Mouse (Mus musculus) ES-Bruce4 (cell line): ENCODE measurements around the gene Ooep.

Source experiments
- CTCF ChIP-seq: IDR thresholded peaks from one replicate; pipeline ENCODE4 v1.8.1; 2011; ENCODE audit warnings: low read depth, low read length
- EP300 ChIP-seq: IDR thresholded peaks from 2 replicates; pipeline ENCODE4 v1.6.1; 2011; ENCODE audit warnings: low read depth, low read length; ENCODE audit not compliant: insufficient read depth
- POLR2A ChIP-seq: IDR thresholded peaks from one replicate; pipeline ENCODE4 v1.8.1; 2011; ENCODE audit warnings: low read length; ENCODE audit not compliant: insufficient read depth

DNA sequence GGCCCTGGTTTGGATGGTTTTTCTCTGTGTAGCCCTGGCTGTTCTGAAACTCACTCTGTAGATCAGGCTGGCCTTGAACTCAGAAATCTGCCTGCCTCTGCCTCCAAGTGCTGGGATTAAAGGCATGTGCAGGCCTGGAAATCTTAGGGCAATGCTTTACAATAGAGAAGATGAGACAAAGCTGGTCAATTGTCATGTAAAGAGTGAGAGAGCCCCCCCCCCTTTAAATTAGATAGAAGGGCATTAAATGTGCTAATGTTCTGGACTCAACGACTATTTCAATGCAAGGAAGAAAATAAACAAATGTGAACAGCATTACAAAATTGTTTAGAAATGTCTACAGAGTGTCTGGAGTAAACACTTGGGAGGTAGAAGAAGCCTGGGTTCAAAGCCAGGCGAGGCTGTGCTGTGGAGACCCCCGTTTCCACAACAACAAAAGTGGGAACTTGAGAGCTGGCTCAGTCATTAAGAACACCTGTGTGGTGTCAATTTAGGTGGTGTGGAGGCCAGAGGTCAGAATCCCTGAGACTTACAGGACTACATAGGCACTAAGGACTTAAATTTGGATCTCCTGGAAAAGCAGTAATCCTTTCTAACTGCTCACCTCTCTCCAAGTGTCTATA is 9.7 kb downstream of the Ooep start:
- TF ChIP-seq CTCF (no peak), POLR2A (no peak), EP300 (no peak)
